18 mouse cellular contexts compared by ENCODE assay signal in genomic region chr13:38088008-38088407, GRCm38 (mm10). TPM values are rescaled to one million over a fixed set of nuclear protein-coding genes. Genes with fewer than 3 reads are reported as not detected.
DNase-seq lines count a peak whose midpoint lies in the region; ATAC-seq lines count a peak whose summit lies in the region.
"Had no signal": no experiment of that assay in that cellular context is flagged by ENCODE, and none has a peak within 500 bp of the region (broad histone marks: within the 10 kb centered on the region; RNA-seq: fewer than 3 reads in every experiment).

No protein-coding gene starts in this region.

- H3K27ac ChIP-seq in kidney, embryonic 14.5 days (ENCODE audit: low read depth, low read length) = no peak overlapping the region
- H3K27ac ChIP-seq in intestine, embryonic 16.5 days (ENCODE audit: low read length) = peak overlapping the region; percentile 85
- peak overlapping the region; percentile 1 for H3K27ac ChIP-seq in stomach, embryonic 16.5 days (ENCODE audit: low read length)
- H3K27ac ChIP-seq: embryonic facial prominence, embryonic 10.5 days; forebrain, embryonic 12.5 days; hindbrain, embryonic 10.5 days; layer of hippocampus, adult 2 months; limb, embryonic 10.5 days had no signal

- 63% methylated on average over 3 of the region's 3 CpGs for WGBS in kidney, embryonic 14.5 days
- WGBS in intestine, embryonic 16.5 days = 48% methylated on average over 3 of the region's 3 CpGs
- 52% methylated on average over 3 of the region's 3 CpGs for WGBS in stomach, embryonic 16.5 days

- H3K4me3 ChIP-seq in kidney, embryonic 14.5 days (ENCODE audit: low read length) = no peak overlapping the region
- no peak overlapping the region for H3K4me3 ChIP-seq in intestine, embryonic 16.5 days (ENCODE audit: low read length)
- no peak overlapping the region for H3K4me3 ChIP-seq in stomach, embryonic 16.5 days (replicated peaks; ENCODE audit: low read length)
- H3K4me3 ChIP-seq: embryonic facial prominence, embryonic 10.5 days; forebrain, embryonic 12.5 days; hindbrain, embryonic 10.5 days; layer of hippocampus, adult 2 months; limb, embryonic 10.5 days had no signal

- no peak overlapping the region for H3K9ac ChIP-seq in kidney, embryonic 14.5 days (ENCODE audit: low read depth, low read length)
- no peak overlapping the region for H3K9ac ChIP-seq in intestine, embryonic 16.5 days (ENCODE audit: low read depth, low read length)
- H3K9ac ChIP-seq in stomach, embryonic 16.5 days (ENCODE audit: low read length) = no peak overlapping the region
- H3K9ac ChIP-seq: forebrain, embryonic 12.5 days had no signal

- H3K9me3 ChIP-seq in kidney, embryonic 14.5 days (ENCODE audit: control insufficient read depth, low read length) = no peaks in the 10 kb centered on the region
- H3K9me3 ChIP-seq in intestine, embryonic 16.5 days (ENCODE audit: control insufficient read depth, low read length) = no peaks in the 10 kb centered on the region
- no peaks in the 10 kb centered on the region for H3K9me3 ChIP-seq in stomach, embryonic 16.5 days (replicated peaks; ENCODE audit: control insufficient read depth, low read length)
- H3K9me3 ChIP-seq: embryonic facial prominence, embryonic 10.5 days; forebrain, embryonic 12.5 days; hindbrain, embryonic 10.5 days; limb, embryonic 10.5 days had no signal

- H3K27me3 ChIP-seq in kidney, embryonic 14.5 days (ENCODE audit: control insufficient read depth, insufficient read depth, low read length) = no peaks in the 10 kb centered on the region
- H3K27me3 ChIP-seq in intestine, embryonic 16.5 days (replicated peaks; ENCODE audit: control insufficient read depth, insufficient read depth, low read length) = no peaks in the 10 kb centered on the region
- H3K27me3 ChIP-seq in stomach, embryonic 16.5 days (ENCODE audit: control insufficient read depth, insufficient read depth, low read length) = no peaks in the 10 kb centered on the region
- H3K27me3 ChIP-seq: forebrain, embryonic 12.5 days had no signal

- H3K36me3 ChIP-seq in kidney, embryonic 14.5 days (ENCODE audit: control insufficient read depth, insufficient read depth, low read length) = no peaks in the 10 kb centered on the region
- no peaks in the 10 kb centered on the region for H3K36me3 ChIP-seq in intestine, embryonic 16.5 days (ENCODE audit: control insufficient read depth, insufficient read depth, low read length)
- no peaks in the 10 kb centered on the region for H3K36me3 ChIP-seq in stomach, embryonic 16.5 days (ENCODE audit: control insufficient read depth, insufficient read depth, low read length)
- H3K36me3 ChIP-seq: embryonic facial prominence, embryonic 10.5 days; forebrain, embryonic 12.5 days; hindbrain, embryonic 10.5 days; limb, embryonic 10.5 days had no signal

- no peaks in the 10 kb centered on the region for H3K4me1 ChIP-seq in kidney, embryonic 14.5 days (ENCODE audit: control insufficient read depth, insufficient read depth, low read length)
- H3K4me1 ChIP-seq in intestine, embryonic 16.5 days (ENCODE audit: control insufficient read depth, insufficient read depth, low read length) = peaks cover 22% of the 10 kb centered on the region
- H3K4me1 ChIP-seq in stomach, embryonic 16.5 days (ENCODE audit: control insufficient read depth, insufficient read depth, low read length) = no peaks in the 10 kb centered on the region
- H3K4me1 ChIP-seq: forebrain, embryonic 12.5 days; limb, embryonic 10.5 days had no signal

- no peak for ATAC-seq in kidney, embryonic 14.5 days (ENCODE audit: low FRiP score, low TSS enrichment)
- ATAC-seq in intestine, embryonic 16.5 days = peak; percentile 84
- ATAC-seq in stomach, embryonic 16.5 days (ENCODE audit: insufficient read depth, low FRiP score) = peak; percentile 71; the same call in 1 of the 2 replicates
- no peak for ATAC-seq in megakaryocyte, adult 5-6 weeks (ENCODE audit: poor library complexity, severe bottlenecking)
- ATAC-seq: midbrain, embryonic 16.5 days had no signal

- no peak overlapping the region for H3K4me2 ChIP-seq in kidney, embryonic 14.5 days (replicated peaks; ENCODE audit: low read depth, low read length)
- H3K4me2 ChIP-seq in intestine, embryonic 16.5 days (ENCODE audit: low read depth, low read length) = peak overlapping the region; percentile 3; the same call in 1 of the 2 replicates
- H3K4me2 ChIP-seq in stomach, embryonic 16.5 days (ENCODE audit: low read depth, low read length) = no peak overlapping the region
- H3K4me2 ChIP-seq: forebrain, embryonic 12.5 days had no signal

- DNase-seq in kidney, adult 9 months = peak; percentile 36
- DNase-seq in kidney, postnatal 36 days = peak; percentile 26 to 41
- no peak for DNase-seq in urinary bladder, adult 18-20 months (ENCODE audit: low spot score in 2 of 2)
- DNase-seq: adrenal gland, adult 2 months; cerebellum, adult 8-10 months; lung, adult 2 months; right cerebral cortex, postnatal 14 days; thymus, postnatal 14 days had no signal

RNA-seq across cellular contexts. Expression of gene Cage1, which starts 51.1 kb away (rescaled TPM):
- 0.90 and 1.1 TPM in 2 replicates for polyA plus RNA-seq in kidney, embryonic 14.5 days (2014; fragmentation: Nextera tagmentation; extraction: Ambion mirVana)
- polyA plus RNA-seq in intestine, embryonic 16.5 days (2015; fragmentation: Nextera tagmentation; extraction: Ambion mirVana) = 0.89 and 0.93 TPM in 2 replicates
- polyA plus RNA-seq in stomach, embryonic 16.5 days (2015; fragmentation: Nextera tagmentation; extraction: Ambion mirVana) = 0.72 and 1.3 TPM in 2 replicates
- 0.32 and 0.36 TPM in 2 replicates for total RNA-seq in megakaryocyte, adult 5-6 weeks (2015)
- total RNA-seq in megakaryocyte, adult 5-6 weeks (2017) = 0.73 and 1.5 TPM in 2 replicates

RNA-seq across cellular contexts. Expression of gene Riok1, which starts 51.2 kb away (rescaled TPM):
- 50.8 and 62.3 TPM in 2 replicates for polyA plus RNA-seq in kidney, embryonic 14.5 days (2014; fragmentation: Nextera tagmentation; extraction: Ambion mirVana)
- 33.3 and 37.7 TPM in 2 replicates for polyA plus RNA-seq in intestine, embryonic 16.5 days (2015; fragmentation: Nextera tagmentation; extraction: Ambion mirVana)
- 43.9 and 45.6 TPM in 2 replicates for polyA plus RNA-seq in stomach, embryonic 16.5 days (2015; fragmentation: Nextera tagmentation; extraction: Ambion mirVana)
- 38.3 and 42.2 TPM in 2 replicates for total RNA-seq in megakaryocyte, adult 5-6 weeks (2015)
- 85.5 and 96.3 TPM in 2 replicates for total RNA-seq in megakaryocyte, adult 5-6 weeks (2017)

Comparison
In these comparisons a context has a peak if more than half of its experiments do, and no peak if none do; other contexts are left out.
1. DNase-seq: peak in kidney, adult 9 months (single experiment) and kidney, postnatal 36 days (2 of 2); none in urinary bladder, adult 18-20 months (0 of 2).
2. ATAC-seq: peak in intestine, embryonic 16.5 days (single experiment) and stomach, embryonic 16.5 days (single experiment); none in kidney, embryonic 14.5 days (single experiment) and megakaryocyte, adult 5-6 weeks (single experiment).